Mouse (Mus musculus) embryonic facial prominence, embryonic 10.5 days (tissue): ENCODE results near the gene Krt36. TPM values are rescaled to one million over a fixed set of nuclear protein-coding genes. Genes with fewer than 3 reads are reported as not detected.

Source experiments
- DNase-seq: peaks from one replicate; pipeline ENCODE4 v3.0.0-alpha.2; 2017; ENCODE audit warnings: low spot score
- H3K27ac ChIP-seq: fragments of 300-500 bp; sonication (generic); replicated peaks from 2 replicates; pipeline ENCODE4 v1.5.1; 2016; ENCODE audit warnings: mild to moderate bottlenecking
- H3K27me3 ChIP-seq: fragments of 300-500 bp; sonication (generic); replicated peaks from 2 replicates; pipeline ENCODE4 v1.6.1; 2016; ENCODE audit warnings: low read depth, mild to moderate bottlenecking; ENCODE audit not compliant: poor library complexity, severe bottlenecking
- H3K36me3 ChIP-seq: fragments of 300-500 bp; sonication (generic); replicated peaks from 2 replicates; pipeline ENCODE4 v1.6.1; 2016; ENCODE audit warnings: mild to moderate bottlenecking, moderate library complexity
- H3K4me1 ChIP-seq: fragments of 300-500 bp; sonication (generic); 2 replicates; pipeline ENCODE4 v1.6.1; 2016
- H3K4me3 ChIP-seq: fragments of 300-500 bp; sonication (generic); 2 replicates; pipeline ENCODE4 v1.5.1; 2016; ENCODE audit warnings: mild to moderate bottlenecking, moderate library complexity
- H3K9me3 ChIP-seq: fragments of 300-500 bp; sonication (generic); 2 replicates; pipeline ENCODE4 v1.6.1; 2016; ENCODE audit warnings: mild to moderate bottlenecking
- WGBS: fragments of 180-500 bp; shearing (Covaris S2); methylation state at CpG from one replicate; pipeline ENCODE4 v1.1.7; 2016; 5-methylcytosine and 5-hydroxymethylcytosine counted together
- polyA plus RNA-seq: library from polyadenylated mRNA; unstranded; fragments of >200 nt; fragmentation: Nextera tagmentation; extraction: Ambion mirVana; gene quantifications from 2 replicates; pipeline ENCODE4 v1.2.1, GENCODE M21; 2016

The Krt36 gene
- 0.09 TPM in 1 of 2 replicates, not detected in the other for polyA plus RNA-seq

DNA sequence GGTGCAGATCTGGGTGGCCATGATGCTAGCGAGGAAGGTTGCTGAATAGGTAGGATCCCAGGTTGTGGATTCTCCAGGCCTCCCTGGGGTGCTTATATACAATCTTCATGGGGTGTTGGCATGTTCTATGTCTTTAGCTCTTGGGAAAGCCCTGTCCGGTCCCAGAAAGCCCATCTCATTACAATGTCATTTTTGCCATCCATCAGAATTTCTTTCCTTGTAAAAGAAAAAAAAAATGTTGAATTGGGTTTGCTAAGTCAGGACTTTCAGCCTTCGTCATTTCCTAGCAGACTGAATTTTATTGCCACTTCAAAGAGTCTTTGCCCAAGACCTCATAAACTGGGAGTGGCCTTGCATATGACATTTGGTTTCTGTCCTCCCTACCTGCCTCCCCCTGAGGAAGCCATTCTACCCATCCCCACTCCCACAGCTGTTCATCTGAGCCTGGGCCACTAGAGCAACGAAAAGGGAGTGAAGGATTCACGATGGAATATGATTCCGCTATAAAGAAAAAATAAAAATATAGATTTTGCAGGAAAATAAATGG lies at the start of gene Krt36:
Gene Krt36 (minus strand): TSS at position 51 of the 547 bp plus-strand sequence.
- Histone ChIP-seq H3K27me3 (no peaks in the 10 kb centered on the region), H3K4me3 (no peak within 1 kb of the TSS), H3K36me3 (no peaks in the 10 kb centered on the region), H3K4me1 (peaks cover 4% of the 10 kb centered on the region; the same call in 1 of the 2 replicates), H3K9me3 (no peaks in the 10 kb centered on the region), H3K27ac (no peak within 1 kb of the TSS)
- DNase-seq = no peak
- 87% methylated on average over 6 of the region's 6 CpGs for WGBS

DNA sequence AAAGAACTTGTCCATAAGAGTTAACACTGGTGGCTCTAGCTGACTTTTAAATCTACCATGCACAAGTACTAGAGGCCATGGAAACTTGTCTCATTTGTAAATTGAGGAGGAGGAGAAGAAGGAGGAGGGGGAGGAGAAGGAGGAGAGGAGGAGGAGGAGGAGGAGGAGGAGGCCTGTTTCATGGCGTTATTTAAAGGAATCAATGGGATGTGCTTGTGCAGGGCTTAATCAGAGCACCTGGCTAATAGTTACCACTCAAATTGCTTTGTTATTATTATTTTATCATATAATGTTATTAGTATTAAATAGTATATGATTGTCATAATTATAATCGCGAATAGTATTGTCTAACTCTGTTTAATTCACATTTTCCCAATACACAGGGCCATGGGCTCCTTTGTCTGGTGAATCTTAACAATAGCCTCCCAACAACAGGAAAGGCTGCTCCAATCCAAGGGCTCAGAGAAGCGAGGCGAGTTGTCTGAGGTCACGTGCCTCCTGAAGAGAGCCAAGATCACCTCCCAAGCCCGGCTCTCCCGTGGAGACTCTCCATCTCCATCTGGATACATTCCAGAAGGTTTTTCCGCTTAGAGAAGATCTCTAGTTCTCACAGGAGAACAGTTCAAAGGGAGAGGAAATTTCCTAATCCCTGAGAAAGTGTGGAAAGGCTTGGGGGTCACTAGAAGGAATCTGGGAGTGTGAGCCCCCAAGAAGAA lies 43.3 kb upstream of the Krt36 start, which contains the start of gene Krt19:
Gene Krt19 (minus strand): TSS at position 51 of the 716 bp plus-strand sequence.
- no peak within 1 kb of the TSS for H3K27ac ChIP-seq

DNA sequence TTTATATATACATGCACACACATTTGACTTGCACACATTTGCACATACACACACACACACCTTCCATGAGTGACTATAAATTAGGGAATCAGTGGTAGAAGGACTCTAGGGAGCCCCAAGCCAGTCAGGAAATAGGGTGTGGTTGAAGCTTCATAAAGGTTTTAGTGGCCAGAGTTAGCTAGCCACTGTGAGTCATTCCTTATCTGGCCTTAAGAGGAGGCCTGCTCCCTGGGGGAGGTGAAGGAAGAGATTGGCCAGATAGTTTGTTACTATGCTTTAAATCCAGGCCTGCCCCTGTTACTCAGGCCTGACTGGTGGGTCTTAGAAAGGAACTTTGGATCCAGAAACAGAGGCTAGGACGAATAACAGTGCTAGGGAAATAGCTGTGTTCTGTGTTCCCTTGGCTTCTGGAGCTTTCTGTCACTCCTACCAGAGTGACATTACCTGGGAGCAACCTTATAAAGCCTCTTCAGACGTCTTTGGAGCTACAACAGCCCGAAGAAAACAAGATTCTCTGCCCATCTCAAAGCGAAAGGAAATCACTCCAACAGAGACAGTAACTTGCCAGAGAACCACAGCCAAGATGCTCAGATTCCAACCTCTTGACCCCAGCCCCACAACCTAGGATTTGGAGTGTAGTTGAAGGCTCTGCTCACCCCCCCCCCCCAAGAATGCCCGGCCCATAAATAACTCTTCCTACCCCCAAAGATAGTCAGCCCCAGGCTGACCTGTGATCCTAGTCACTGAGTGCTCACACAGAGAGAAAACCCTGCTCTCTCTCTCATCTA lies 42.3 kb upstream of the Krt36 start:
- 61% methylated on average over 5 of the region's 5 CpGs for WGBS
- Histone ChIP-seq H3K36me3 (no peaks in the 10 kb centered on the region), H3K4me1 (peaks cover 28% of the 10 kb centered on the region), H3K27me3 (peaks cover 45% of the 10 kb centered on the region), H3K4me3 (no peak overlapping the region), H3K9me3 (no peaks in the 10 kb centered on the region), H3K27ac (no peak overlapping the region)
- DNase-seq = no peak

More for the DNA sequence above, 43.3 kb upstream of the Krt36 start, which contains the start of gene Krt19:
- WGBS = 62% methylated on average over 9 of the region's 9 CpGs
- DNase-seq = no peak
- Histone ChIP-seq H3K4me1 (peaks cover 28% of the 10 kb centered on the region), H3K4me3 (no peak within 1 kb of the TSS), H3K36me3 (no peaks in the 10 kb centered on the region), H3K9me3 (no peaks in the 10 kb centered on the region), H3K27me3 (peaks cover 41% of the 10 kb centered on the region)

GRCm38 (mm10) chr11:100145858-100146560 lies 40.6 kb upstream of the Krt36 start:
- Histone ChIP-seq H3K36me3 (no peaks in the 10 kb centered on the region), H3K4me1 (peaks cover 24% of the 10 kb centered on the region), H3K27me3 (peaks cover 45% of the 10 kb centered on the region), H3K27ac (no peak overlapping the region; the same call in 1 of the 2 replicates), H3K4me3 (peak overlapping the region; percentile 52), H3K9me3 (no peaks in the 10 kb centered on the region)
- 4% methylated on average over 13 of the region's 13 CpGs for WGBS
- peak; percentile 34 for DNase-seq

DNA sequence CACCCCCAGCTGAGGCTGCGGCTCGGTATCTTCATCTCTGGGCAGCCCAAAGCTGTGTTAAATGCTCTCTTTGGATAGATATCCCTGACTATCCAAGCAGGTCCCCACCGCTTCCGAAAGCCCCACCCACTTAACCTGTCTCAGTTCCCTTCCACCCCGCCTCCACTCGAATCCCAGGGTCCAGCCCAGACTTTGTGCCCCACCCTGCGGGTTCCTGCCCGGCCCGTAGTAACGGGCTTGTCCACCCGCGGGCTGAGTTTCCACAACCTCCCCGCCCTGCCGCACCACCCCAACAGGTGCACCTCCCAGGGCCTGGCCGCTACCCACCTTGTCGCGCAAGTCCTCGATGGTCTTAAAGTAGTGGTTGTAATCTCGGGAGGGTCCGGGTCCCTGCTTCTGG lies 39.7 kb upstream of the Krt36 start:
- no peaks in the 10 kb centered on the region for H3K9me3 ChIP-seq
- no peaks in the 10 kb centered on the region for H3K36me3 ChIP-seq
- WGBS = 2% methylated on average over 20 of the region's 20 CpGs
- H3K27me3 ChIP-seq = peaks cover 45% of the 10 kb centered on the region
- H3K4me1 ChIP-seq = peaks cover 30% of the 10 kb centered on the region
- peak; percentile 44 for DNase-seq
- H3K4me3 ChIP-seq = peak overlapping the region; percentile 52
- H3K27ac ChIP-seq = no peak overlapping the region

- no peak overlapping the region for H3K4me3 ChIP-seq
- peaks cover 26% of the 10 kb centered on the region for H3K27me3 ChIP-seq
- peaks cover 61% of the 10 kb centered on the region for H3K4me1 ChIP-seq
- WGBS = 89% methylated on average over 21 of the region's 21 CpGs
- no peak overlapping the region for H3K27ac ChIP-seq
- no peak for DNase-seq
- no peaks in the 10 kb centered on the region for H3K9me3 ChIP-seq
- no peaks in the 10 kb centered on the region for H3K36me3 ChIP-seq
Measured at GRCm38 (mm10) chr11:100140966-100141365, 35.5 kb upstream of the Krt36 start.

GRCm38 (mm10) chr11:100139391-100139790 lies 34.0 kb upstream of the Krt36 start:
- DNase-seq = no peak
- no peaks in the 10 kb centered on the region for H3K36me3 ChIP-seq
- no peaks in the 10 kb centered on the region for H3K9me3 ChIP-seq
- H3K4me3 ChIP-seq = no peak overlapping the region
- H3K27me3 ChIP-seq = peaks cover 10% of the 10 kb centered on the region
- WGBS = 75% methylated on average over 2 of the region's 2 CpGs
- peaks cover 50% of the 10 kb centered on the region for H3K4me1 ChIP-seq
- H3K27ac ChIP-seq = peak overlapping the region; percentile 40

GRCm38 (mm10) chr11:100138809-100139208 lies 33.4 kb upstream of the Krt36 start:
- Histone ChIP-seq H3K36me3 (no peaks in the 10 kb centered on the region), H3K4me3 (no peak overlapping the region), H3K4me1 (peaks cover 48% of the 10 kb centered on the region), H3K27ac (peak overlapping the region; percentile 40; the same call in 1 of the 2 replicates), H3K9me3 (no peaks in the 10 kb centered on the region), H3K27me3 (peaks cover 4% of the 10 kb centered on the region)
- WGBS = 42% methylated on average over 7 of the region's 7 CpGs
- DNase-seq = peak; percentile 35

GRCm38 (mm10) chr11:100137693-100138092 lies 32.3 kb upstream of the Krt36 start:
- H3K36me3 ChIP-seq = no peaks in the 10 kb centered on the region
- no peak for DNase-seq
- no peaks in the 10 kb centered on the region for H3K27me3 ChIP-seq
- no peak overlapping the region for H3K4me3 ChIP-seq
- no peak overlapping the region; the same call in 1 of the 2 replicates for H3K27ac ChIP-seq
- peaks cover 48% of the 10 kb centered on the region for H3K4me1 ChIP-seq
- WGBS = 51% methylated on average over 5 of the region's 5 CpGs
- H3K9me3 ChIP-seq = no peaks in the 10 kb centered on the region

- Histone ChIP-seq H3K4me1 (peaks cover 48% of the 10 kb centered on the region), H3K36me3 (no peaks in the 10 kb centered on the region), H3K27ac (no peak overlapping the region), H3K9me3 (no peaks in the 10 kb centered on the region), H3K27me3 (no peaks in the 10 kb centered on the region), H3K4me3 (no peak overlapping the region)
- 46% methylated on average over 5 of the region's 5 CpGs for WGBS
- peak; percentile 17 for DNase-seq
Measured at GRCm38 (mm10) chr11:100136559-100136958, 31.1 kb upstream of the Krt36 start.

- H3K4me1 ChIP-seq = peaks cover 44% of the 10 kb centered on the region
Measured at GRCm38 (mm10) chr11:100135731-100136130, 30.3 kb upstream of the Krt36 start, which contains the start of gene Krt15. Gene Krt15, minus strand, starts transcription at chr11:100135928.

DNA sequence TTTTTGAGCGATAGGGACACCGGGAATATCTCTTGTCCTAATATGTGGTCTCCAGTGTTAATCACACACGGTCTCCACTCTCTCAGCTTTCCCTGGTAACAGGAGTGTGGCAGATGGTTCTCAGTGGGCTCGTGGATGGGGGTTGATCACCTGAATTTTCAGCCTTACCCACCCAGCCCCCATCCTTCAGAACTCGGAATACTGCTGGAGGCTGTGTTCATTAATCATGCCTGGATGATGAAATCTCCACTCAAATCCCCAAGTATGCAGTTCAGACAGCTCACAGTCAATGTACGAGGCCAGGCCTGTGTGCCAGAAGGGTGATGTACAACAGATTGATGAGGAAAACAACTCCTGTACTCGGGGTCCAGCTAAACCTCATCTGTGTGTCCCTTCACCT lies 19.5 kb upstream of the Krt36 start:
- H3K27ac ChIP-seq = no peak overlapping the region
- WGBS = 83% methylated on average over 7 of the region's 7 CpGs
- DNase-seq = no peak
- H3K36me3 ChIP-seq = no peaks in the 10 kb centered on the region
- H3K4me1 ChIP-seq = no peaks in the 10 kb centered on the region
- no peaks in the 10 kb centered on the region for H3K27me3 ChIP-seq
- no peak overlapping the region for H3K4me3 ChIP-seq
- H3K9me3 ChIP-seq = no peaks in the 10 kb centered on the region

More at GRCm38 (mm10) chr11:100135731-100136130, 30.3 kb upstream of the Krt36 start, which contains the start of gene Krt15:
- Histone ChIP-seq H3K9me3 (no peaks in the 10 kb centered on the region), H3K27me3 (no peaks in the 10 kb centered on the region), H3K27ac (no peak within 1 kb of the TSS), H3K36me3 (no peaks in the 10 kb centered on the region), H3K4me3 (no peak within 1 kb of the TSS)
- no peak for DNase-seq
- 67% methylated on average over 7 of the region's 7 CpGs for whole genome bisulfite sequencing
